Mouse (Mus musculus) adrenal gland, postnatal 36 days (tissue): Measurements from ENCODE around the gene Gpatch11. TPM values are rescaled to one million over a fixed set of nuclear protein-coding genes. Genes with fewer than 3 reads are reported as not detected.
"Not testable (repeated sequence)": the region's sequence is repeated elsewhere in the genome, so short reads cannot be mapped to it uniquely, and the experiment has no call there.

ENCODE experiments used
- DNase-seq, 2 experiments: peaks; one replicate each; pipeline ENCODE4 v3.0.0; 2021; ENCODE audit warnings: mixed read lengths in 1 of 2
- long read RNA-seq, 2 experiments: library from polyadenylated mRNA; stranded (forward); transcript quantifications; one replicate each; pipeline ENCODE4 v2.0.0; 2021; ENCODE audit warnings: borderline sequencing depth in 2 of 2
- total RNA-seq, 2 experiments: library from RNA; stranded (reverse); gene quantifications; 2 replicates each; pipeline ENCODE4 v1.2.3; 2021

The Gpatch11 gene
- total RNA-seq: 10 to 100 TPM; 26.5 to 28.3 TPM
- long read RNA-seq, experiment 1, full-length matches to known transcripts: 21 of 35 reads
- long read RNA-seq, experiment 1, partial matches to known transcripts: 6 of 35 reads
- long read RNA-seq, experiment 1, other reads (novel, unspliced or antisense): 8 of 35 reads
- long read RNA-seq, experiment 2, full-length matches to known transcripts: 4 of 9 reads
- long read RNA-seq, experiment 2, partial matches to known transcripts: 1 of 9 reads
- long read RNA-seq, experiment 2, other reads (novel, unspliced or antisense): 4 of 9 reads

GRCm38 (mm10) chr17:78834856-78835835 lies at the start of gene Gpatch11, which contains the start of gene Heatr5b:
Gene Gpatch11, plus strand, starts transcription at chr17:78835567.
Gene Heatr5b, minus strand, starts transcription at chr17:78835364.
- DNase-seq: peak; percentile 100

GRCm38 (mm10) chr17:78788273-78788672 lies 47.1 kb upstream of the Gpatch11 start:
- not testable (repeated sequence) for DNase-seq

GRCm38 (mm10) chr17:78791068-78791689 lies 44.2 kb upstream of the Gpatch11 start:
- DNase-seq: peak in 1 of 2 experiments; percentile 8

GRCm38 (mm10) chr17:78791690-78792070 lies 43.7 kb upstream of the Gpatch11 start:
- no peak for DNase-seq

- no peak for DNase-seq
Measured at GRCm38 (mm10) chr17:78792122-78792521, 43.2 kb upstream of the Gpatch11 start.

- DNase-seq: no peak
Measured at GRCm38 (mm10) chr17:78794390-78794789, 41.0 kb upstream of the Gpatch11 start.

- no peak for DNase-seq
Measured at GRCm38 (mm10) chr17:78797222-78797621, 38.1 kb upstream of the Gpatch11 start.

GRCm38 (mm10) chr17:78809019-78809418 lies 26.3 kb upstream of the Gpatch11 start:
- DNase-seq: no peak

- DNase-seq: no peak
Measured at GRCm38 (mm10) chr17:78809582-78809981, 25.8 kb upstream of the Gpatch11 start.

GRCm38 (mm10) chr17:78824346-78824745 lies 11.0 kb upstream of the Gpatch11 start:
- no peak for DNase-seq

GRCm38 (mm10) chr17:78836056-78836455 lies 689 bp downstream of the Gpatch11 start:
- no peak for DNase-seq

- no peak for DNase-seq
Measured at GRCm38 (mm10) chr17:78842271-78842928, 7.0 kb downstream of the Gpatch11 start.

GRCm38 (mm10) chr17:78856243-78856642 lies 20.9 kb downstream of the Gpatch11 start:
- DNase-seq: no peak

GRCm38 (mm10) chr17:78873886-78874285 lies 38.5 kb downstream of the Gpatch11 start:
- DNase-seq: no peak

- DNase-seq: peak in 1 of 2 experiments; percentile 32
Measured at GRCm38 (mm10) chr17:78881878-78882304, 46.5 kb downstream of the Gpatch11 start.

- peak; percentile 94 to 95 for DNase-seq
Measured at GRCm38 (mm10) chr17:78882401-78883112, 47.2 kb downstream of the Gpatch11 start, which contains the start of gene Eif2ak2. Gene Eif2ak2, minus strand, starts transcription at chr17:78882573.

GRCm38 (mm10) chr17:78883291-78883690 lies 47.9 kb downstream of the Gpatch11 start:
- no peak for DNase-seq

GRCm38 (mm10) chr17:78885286-78886065 lies 50.1 kb downstream of the Gpatch11 start:
- DNase-seq: no peak

GRCm38 (mm10) chr17:78888554-78888953 lies 53.2 kb downstream of the Gpatch11 start:
- DNase-seq: peak in 1 of 2 experiments; percentile 58

- DNase-seq: no peak
Measured at GRCm38 (mm10) chr17:78889184-78889583, 53.8 kb downstream of the Gpatch11 start.
